Mouse (Mus musculus): ENCODE results near the gene Adamts17. TPM values are rescaled to one million over a fixed set of nuclear protein-coding genes. Genes with fewer than 3 reads are reported as not detected.

Gene Adamts17
- polyA plus RNA-seq, 1 experiment: 1.5 TPM

GRCm38 (mm10) chr7:66859220-66859619 lies 19.7 kb downstream of the Adamts17 start:
- Histone ChIP-seq H3K4me1 (ENCODE audit: control insufficient read depth, insufficient read depth, insufficient read length, low read length) (peaks cover 2% of the 10 kb centered on the region; the same call in 1 of the 2 replicates), H3K27ac (ENCODE audit: insufficient read depth, low read depth, low read length) (no peak overlapping the region), H3K36me3 (ENCODE audit: control insufficient read depth, insufficient read depth, low read length) (no peaks in the 10 kb centered on the region), H3K27me3 (ENCODE audit: control insufficient read depth, insufficient read depth, low read length) (no peaks in the 10 kb centered on the region), H3K4me3 (ENCODE audit: low read depth, low read length) (no peak overlapping the region)
- 94% methylated on average over 5 of the region's 5 CpGs for WGBS
- no peak for TF ChIP-seq CTCF (IDR thresholded peaks at IDR 0.05; ENCODE audit: extremely low read depth, insufficient read length, insufficient replicate concordance, low read depth, low read length)

- no peaks in the 10 kb centered on the region for H3K4me1 ChIP-seq (ENCODE audit: control insufficient read depth, insufficient read depth, insufficient read length, low read length)
- H3K27ac ChIP-seq (ENCODE audit: insufficient read depth, low read depth, low read length): no peak overlapping the region
- TF ChIP-seq POLR2A (IDR thresholded peaks at IDR 0.05; ENCODE audit: low read depth, low read length) (no peak), CTCF (IDR thresholded peaks at IDR 0.05; ENCODE audit: extremely low read depth, insufficient read length, insufficient replicate concordance, low read depth, low read length) (no peak)
- H3K36me3 ChIP-seq (ENCODE audit: control insufficient read depth, insufficient read depth, low read length): no peaks in the 10 kb centered on the region
- WGBS: 74% methylated on average over 19 of the region's 19 CpGs
- no peaks in the 10 kb centered on the region for H3K27me3 ChIP-seq (ENCODE audit: control insufficient read depth, insufficient read depth, low read length)
- no peak overlapping the region for H3K4me3 ChIP-seq (ENCODE audit: low read depth, low read length)
Observed at GRCm38 (mm10) chr7:66866944-66867718, 27.6 kb downstream of the Adamts17 start.

GRCm38 (mm10) chr7:66867719-66868501 lies 28.4 kb downstream of the Adamts17 start:
- 79% methylated on average over 13 of the region's 13 CpGs for WGBS
- no peaks in the 10 kb centered on the region for H3K36me3 ChIP-seq (ENCODE audit: control insufficient read depth, insufficient read depth, low read length)
- no peaks in the 10 kb centered on the region for H3K4me1 ChIP-seq (ENCODE audit: control insufficient read depth, insufficient read depth, insufficient read length, low read length)
- no peaks in the 10 kb centered on the region for H3K27me3 ChIP-seq (ENCODE audit: control insufficient read depth, insufficient read depth, low read length)
- TF ChIP-seq POLR2A (IDR thresholded peaks at IDR 0.05; ENCODE audit: low read depth, low read length) (no peak), CTCF (IDR thresholded peaks at IDR 0.05; ENCODE audit: extremely low read depth, insufficient read length, insufficient replicate concordance, low read depth, low read length) (no peak)
- no peak overlapping the region for H3K4me3 ChIP-seq (ENCODE audit: low read depth, low read length)
- no peak overlapping the region for H3K27ac ChIP-seq (ENCODE audit: insufficient read depth, low read depth, low read length)

- Histone ChIP-seq H3K27me3 (ENCODE audit: control insufficient read depth, insufficient read depth, low read length) (no peaks in the 10 kb centered on the region), H3K4me1 (ENCODE audit: control insufficient read depth, insufficient read depth, insufficient read length, low read length) (no peaks in the 10 kb centered on the region), H3K27ac (ENCODE audit: insufficient read depth, low read depth, low read length) (no peak overlapping the region), H3K4me3 (ENCODE audit: low read depth, low read length) (no peak overlapping the region), H3K36me3 (ENCODE audit: control insufficient read depth, insufficient read depth, low read length) (no peaks in the 10 kb centered on the region)
- 68% methylated on average over 7 of the region's 7 CpGs for WGBS
- TF ChIP-seq CTCF (IDR thresholded peaks at IDR 0.05; ENCODE audit: extremely low read depth, insufficient read length, insufficient replicate concordance, low read depth, low read length): no peak
- TF ChIP-seq POLR2A (IDR thresholded peaks at IDR 0.05; ENCODE audit: low read depth, low read length): no peak
Observed at GRCm38 (mm10) chr7:66871520-66871919, 32.0 kb downstream of the Adamts17 start.

- no peaks in the 10 kb centered on the region for H3K27me3 ChIP-seq (ENCODE audit: control insufficient read depth, insufficient read depth, low read length)
- TF ChIP-seq CTCF (IDR thresholded peaks at IDR 0.05; ENCODE audit: extremely low read depth, insufficient read length, insufficient replicate concordance, low read depth, low read length): no peak
- TF ChIP-seq POLR2A (IDR thresholded peaks at IDR 0.05; ENCODE audit: low read depth, low read length): no peak
- no peaks in the 10 kb centered on the region for H3K4me1 ChIP-seq (ENCODE audit: control insufficient read depth, insufficient read depth, insufficient read length, low read length)
- H3K36me3 ChIP-seq (ENCODE audit: control insufficient read depth, insufficient read depth, low read length): no peaks in the 10 kb centered on the region
- WGBS: 82% methylated on average over 14 of the region's 14 CpGs
- H3K27ac ChIP-seq (ENCODE audit: insufficient read depth, low read depth, low read length): no peak overlapping the region
- no peak overlapping the region for H3K4me3 ChIP-seq (ENCODE audit: low read depth, low read length)
Observed at GRCm38 (mm10) chr7:66871940-66872511, 32.5 kb downstream of the Adamts17 start.

- H3K36me3 ChIP-seq (ENCODE audit: control insufficient read depth, insufficient read depth, low read length): no peaks in the 10 kb centered on the region
- no peak overlapping the region for H3K27ac ChIP-seq (ENCODE audit: insufficient read depth, low read depth, low read length)
- H3K4me3 ChIP-seq (ENCODE audit: low read depth, low read length): no peak overlapping the region
- H3K27me3 ChIP-seq (ENCODE audit: control insufficient read depth, insufficient read depth, low read length): no peaks in the 10 kb centered on the region
- WGBS: 71% methylated on average over 2 of the region's 2 CpGs
- TF ChIP-seq POLR2A (IDR thresholded peaks at IDR 0.05; ENCODE audit: low read depth, low read length) (no peak), CTCF (IDR thresholded peaks at IDR 0.05; ENCODE audit: extremely low read depth, insufficient read length, insufficient replicate concordance, low read depth, low read length) (no peak)
- H3K4me1 ChIP-seq (ENCODE audit: control insufficient read depth, insufficient read depth, insufficient read length, low read length): no peaks in the 10 kb centered on the region
Observed at GRCm38 (mm10) chr7:66873235-66873634, 33.7 kb downstream of the Adamts17 start.

- WGBS: 63% methylated on average over 2 of the region's 2 CpGs
- Histone ChIP-seq H3K27me3 (ENCODE audit: control insufficient read depth, insufficient read depth, low read length) (no peaks in the 10 kb centered on the region), H3K4me1 (ENCODE audit: control insufficient read depth, insufficient read depth, insufficient read length, low read length) (no peaks in the 10 kb centered on the region), H3K27ac (ENCODE audit: insufficient read depth, low read depth, low read length) (no peak overlapping the region), H3K4me3 (ENCODE audit: low read depth, low read length) (no peak overlapping the region), H3K36me3 (ENCODE audit: control insufficient read depth, insufficient read depth, low read length) (no peaks in the 10 kb centered on the region)
- TF ChIP-seq POLR2A (IDR thresholded peaks at IDR 0.05; ENCODE audit: low read depth, low read length): no peak
- TF ChIP-seq CTCF (IDR thresholded peaks at IDR 0.05; ENCODE audit: extremely low read depth, insufficient read length, insufficient replicate concordance, low read depth, low read length): no peak
Observed at GRCm38 (mm10) chr7:66891431-66891830, 51.9 kb downstream of the Adamts17 start.
